Mouse (Mus musculus) liver, postnatal 0 days (tissue): ENCODE data around the gene Zfp383. TPM values are rescaled to one million over a fixed set of nuclear protein-coding genes. Genes with fewer than 3 reads are reported as not detected.
"Not testable (repeated sequence)": the region's sequence is repeated elsewhere in the genome, so short reads cannot be mapped to it uniquely, and the experiment has no call there.

Experiments
- ATAC-seq: fragments of 200-750 bp; cut with Nextera tagmentation; 2 replicates; pipeline ENCODE4 v1.8.0; 2017; ENCODE audit warnings: mild to moderate bottlenecking, moderate library complexity
- DNase-seq: peaks from one replicate; pipeline ENCODE4 v3.0.0-alpha.2; 2016
- H3K27ac ChIP-seq: fragments of 300-500 bp; sonication (generic); 2 replicates; pipeline ENCODE4 v1.5.1; 2014; ENCODE audit warnings: antibody characterized with exemption, moderate library complexity, mild to moderate bottlenecking, low read depth
- H3K27me3 ChIP-seq: fragments of 300-500 bp; sonication (generic); 2 replicates; pipeline ENCODE4 v1.6.1; 2014; ENCODE audit warnings: low read length, control low read depth, mixed read lengths; ENCODE audit not compliant: insufficient read depth
- H3K36me3 ChIP-seq: fragments of 300-500 bp; sonication (generic); replicated peaks from 2 replicates; pipeline ENCODE4 v1.6.1; 2014; ENCODE audit warnings: mild to moderate bottlenecking, control low read depth, low read length, moderate library complexity, mixed read lengths; ENCODE audit not compliant: insufficient read depth
- H3K4me1 ChIP-seq: fragments of 300-500 bp; sonication (generic); 2 replicates; pipeline ENCODE4 v1.6.1; 2014; ENCODE audit warnings: antibody characterized with exemption, mild to moderate bottlenecking, control low read depth; ENCODE audit not compliant: insufficient read depth
- H3K4me2 ChIP-seq: fragments of 300-500 bp; sonication (generic); 2 replicates; pipeline ENCODE4 v1.6.1; 2014; ENCODE audit warnings: low read depth, mild to moderate bottlenecking, low read length, moderate library complexity, mixed read lengths
- H3K4me3 ChIP-seq: fragments of 300-500 bp; sonication (generic); 2 replicates; pipeline ENCODE4 v1.5.1; 2014; ENCODE audit warnings: low read depth, low read length
- H3K9ac ChIP-seq: fragments of 300-500 bp; sonication (generic); replicated peaks from 2 replicates; pipeline ENCODE4 v1.6.1; 2014; ENCODE audit warnings: mild to moderate bottlenecking, moderate library complexity
- H3K9me3 ChIP-seq: fragments of 300-500 bp; sonication (generic); 2 replicates; pipeline ENCODE4 v1.6.1; 2016; ENCODE audit warnings: mild to moderate bottlenecking, control low read depth, low read length, mixed read lengths
- CTCF ChIP-seq: sonication (generic); IDR thresholded peaks from 2 replicates; pipeline ENCODE4 v1.5.1; 2016; ENCODE audit warnings: antibody characterized with exemption, low read depth
- EP300 ChIP-seq: IDR thresholded peaks from 2 replicates; pipeline ENCODE4 v1.6.1; 2016; ENCODE audit warnings: antibody characterized with exemption, low read depth, mild to moderate bottlenecking
- WGBS: fragments of 180-500 bp; shearing (Covaris S2); extraction: QIAGEN DNeasy Blood & Tissue Kit; methylation state at CpG from one replicate; pipeline ENCODE4 v1.1.7; 2014; ENCODE audit not compliant: insufficient replicate concordance; 5-methylcytosine and 5-hydroxymethylcytosine counted together
- polyA plus RNA-seq: library from polyadenylated mRNA; unstranded; fragments of >200 nt; fragmentation: Nextera tagmentation; extraction: Ambion mirVana; gene quantifications from 2 replicates; pipeline ENCODE4 v1.2.1, GENCODE M21; 2015

The Zfp383 gene
- 0.59 and 0.60 TPM in 2 replicates for polyA plus RNA-seq

DNA sequence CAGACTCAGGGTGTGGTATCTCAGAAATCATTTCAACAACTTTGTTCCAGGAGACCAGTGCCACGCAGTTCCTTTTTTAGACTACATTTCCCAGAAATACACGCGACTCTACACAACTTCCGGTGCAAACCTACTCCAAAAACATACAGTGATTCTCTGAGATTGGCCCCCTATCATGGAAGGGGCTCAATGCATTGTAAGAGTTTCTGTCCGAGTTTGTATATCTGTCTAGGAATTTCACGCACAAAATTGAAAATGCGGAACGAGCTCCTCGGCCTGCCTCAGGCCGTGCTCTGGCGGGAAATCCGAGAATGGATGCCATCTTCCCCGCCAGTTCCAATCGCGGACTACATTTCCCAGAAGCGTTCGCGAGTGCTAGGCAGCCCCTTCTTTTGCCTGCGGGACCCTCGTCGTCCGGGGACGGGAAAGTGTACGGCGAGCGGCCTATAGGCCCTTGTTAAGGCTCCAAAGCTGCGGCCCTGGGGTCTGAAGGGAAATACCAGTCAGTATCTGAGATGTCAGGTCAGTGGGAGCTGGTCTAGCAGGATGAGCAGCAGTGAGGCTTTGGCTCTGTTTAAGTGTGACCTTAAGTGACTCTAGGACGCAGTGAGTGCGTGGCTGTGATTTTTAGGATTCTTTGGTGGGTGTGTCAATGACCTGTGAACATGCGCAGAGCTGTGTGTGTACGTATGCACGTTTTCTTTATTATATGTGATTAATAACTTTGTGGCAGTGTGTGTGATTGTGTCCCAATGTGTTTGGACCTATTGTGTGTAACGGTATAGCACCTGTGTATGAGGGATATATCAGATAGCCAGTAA lies at the start of gene Zfp383:
Zfp383 (plus strand) TSS at position 94 of the 821 bp plus-strand sequence.
- WGBS, result 1% methylated on average over 33 of the region's 33 CpGs
- peak within 1 kb of the TSS; percentile 41 for H3K27ac ChIP-seq
- H3K36me3 ChIP-seq, result peaks cover 7% of the 10 kb centered on the region
- ATAC-seq, result peak; percentile 72
- peak within 1 kb of the TSS; percentile 60 for H3K9ac ChIP-seq
- no peaks in the 10 kb centered on the region for H3K27me3 ChIP-seq
- peak; percentile 84 for DNase-seq
- H3K4me2 ChIP-seq, result peak within 1 kb of the TSS; percentile 70
- H3K9me3 ChIP-seq, result no peaks in the 10 kb centered on the region
- TF ChIP-seq EP300 (0 out of 2 replicates have a peak, but pooled peaks have one; percentile 27), CTCF (no peak)
- H3K4me3 ChIP-seq, result peak within 1 kb of the TSS; percentile 65
- H3K4me1 ChIP-seq, result 0 out of 2 replicates have a peak, but pooled peaks cover 3% of the 10 kb centered on the region

DNA sequence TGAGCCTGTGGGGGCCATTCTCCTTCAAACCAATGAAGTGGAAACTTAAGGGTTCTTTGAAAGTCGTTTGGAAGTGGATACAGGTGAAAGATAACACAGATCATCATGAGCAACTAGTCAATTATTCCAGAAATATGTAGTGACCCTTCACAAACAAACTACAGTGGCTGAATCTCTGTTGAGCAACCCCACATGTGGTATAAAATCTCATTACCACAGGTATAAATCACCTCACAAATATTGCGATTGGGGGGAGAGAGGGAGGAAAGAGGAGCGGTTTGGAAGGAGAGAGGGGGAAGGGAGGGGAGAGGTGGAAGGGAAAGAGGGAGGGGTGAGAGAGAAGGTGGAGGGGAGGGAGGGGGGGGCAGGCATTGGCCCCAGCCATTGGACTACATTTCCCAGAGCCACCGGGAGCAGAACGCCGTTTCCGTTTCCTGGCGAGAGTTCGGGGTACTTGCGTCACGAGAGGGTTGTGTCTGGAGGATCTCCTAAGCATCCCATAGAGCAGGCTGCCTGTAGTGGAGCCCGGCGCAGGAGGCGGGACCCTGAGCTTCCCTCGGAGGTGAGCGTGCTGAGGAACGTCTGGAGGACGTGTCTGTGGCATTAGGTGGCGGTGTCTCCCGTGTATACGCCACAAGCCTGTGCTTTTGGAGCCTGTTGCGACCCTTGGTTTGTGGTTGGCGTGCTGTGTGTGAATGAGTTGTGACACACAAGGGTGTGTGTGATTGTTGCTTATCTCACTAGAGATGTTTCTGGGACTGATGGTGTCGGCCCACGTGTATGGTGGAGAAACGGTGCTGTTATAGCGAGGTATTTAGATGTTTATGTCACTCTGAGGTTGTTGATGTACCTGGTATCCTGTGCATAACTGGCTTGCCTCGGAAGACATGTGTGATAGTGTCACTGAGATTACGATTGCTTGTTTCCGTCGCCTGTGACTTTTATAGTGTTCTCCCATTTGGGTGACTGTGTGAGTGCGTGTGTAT lies 48.2 kb upstream of the Zfp383 start, which contains the start of gene Zfp420:
Zfp420 (plus strand) TSS at position 448 of the 986 bp plus-strand sequence.
- H3K4me2 ChIP-seq, result peak within 1 kb of the TSS; percentile 82
- TF ChIP-seq EP300 (no peak), CTCF (peak; percentile 28)
- no peaks in the 10 kb centered on the region for H3K27me3 ChIP-seq
- H3K9me3 ChIP-seq, result no peaks in the 10 kb centered on the region
- ATAC-seq, result peak; percentile 98
- H3K4me3 ChIP-seq, result peak within 1 kb of the TSS; percentile 65
- peak; percentile 86 for DNase-seq
- peak within 1 kb of the TSS; percentile 57; the same call in 1 of the 2 replicates for H3K9ac ChIP-seq
- H3K4me1 ChIP-seq, result peaks cover 7% of the 10 kb centered on the region; the same call in 1 of the 2 replicates
- 6% methylated on average over 32 of the region's 32 CpGs for WGBS
- no peak within 1 kb of the TSS for H3K27ac ChIP-seq
- H3K36me3 ChIP-seq, result peaks cover 3% of the 10 kb centered on the region; the same call in 1 of the 2 replicates

DNA sequence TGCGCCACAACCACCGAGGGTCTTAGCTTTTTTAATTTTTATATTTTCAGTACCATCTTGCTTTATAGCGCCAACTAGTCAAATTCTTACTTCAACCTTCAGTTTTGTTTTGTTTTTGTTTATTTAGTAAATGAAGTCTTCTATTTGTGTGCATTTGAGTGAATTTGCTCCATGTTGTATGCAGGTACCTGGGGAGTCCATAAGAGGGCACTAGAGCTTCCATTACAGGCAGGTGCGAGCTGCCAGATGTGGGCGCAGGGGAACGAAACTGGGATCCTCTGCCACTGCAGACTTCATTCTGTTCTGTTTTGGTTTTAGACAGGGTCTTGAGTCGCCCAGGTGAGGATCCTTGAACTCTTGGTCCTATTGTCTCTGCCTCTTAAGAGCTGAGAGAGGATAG lies 46.4 kb upstream of the Zfp383 start:
- H3K9ac ChIP-seq, result no peak overlapping the region
- no peak for ATAC-seq
- H3K4me3 ChIP-seq, result no peak overlapping the region
- WGBS, result 89% methylated on average over 7 of the region's 7 CpGs
- peak; percentile 34 for TF ChIP-seq CTCF
- no peak for TF ChIP-seq EP300
- no peak overlapping the region for H3K4me2 ChIP-seq
- no peaks in the 10 kb centered on the region for H3K27me3 ChIP-seq
- no peak overlapping the region for H3K27ac ChIP-seq
- H3K4me1 ChIP-seq, result peaks cover 7% of the 10 kb centered on the region; the same call in 1 of the 2 replicates
- no peak for DNase-seq
- H3K36me3 ChIP-seq, result peaks cover 3% of the 10 kb centered on the region; the same call in 1 of the 2 replicates
- no peaks in the 10 kb centered on the region for H3K9me3 ChIP-seq

DNA sequence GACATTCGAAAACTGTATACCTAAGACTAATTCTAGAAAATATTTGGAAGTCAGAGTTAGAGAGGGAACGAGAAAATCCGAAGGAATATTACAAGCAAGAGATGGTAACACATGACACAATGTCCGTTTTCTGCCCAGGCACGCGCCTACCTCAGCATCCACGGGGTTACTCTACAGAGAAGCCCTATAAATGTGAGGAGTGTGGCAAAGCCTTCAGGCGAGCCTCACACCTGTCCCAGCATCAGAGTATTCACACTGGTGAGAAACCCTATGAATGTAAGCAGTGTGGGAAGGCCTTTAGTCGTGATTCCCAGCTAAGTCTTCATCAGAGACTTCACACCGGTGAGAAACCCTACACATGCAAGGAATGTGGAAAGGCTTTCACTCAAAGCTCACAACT lies 33.8 kb upstream of the Zfp383 start:
- peaks cover 11% of the 10 kb centered on the region; the same call in 1 of the 2 replicates for H3K36me3 ChIP-seq
- ATAC-seq, result no peak
- DNase-seq, result no peak
- TF ChIP-seq CTCF (no peak), EP300 (no peak)
- no peaks in the 10 kb centered on the region for H3K27me3 ChIP-seq
- H3K4me2 ChIP-seq, result no peak overlapping the region
- H3K9me3 ChIP-seq, result peaks cover 27% of the 10 kb centered on the region
- WGBS, result 86% methylated on average over 10 of the region's 10 CpGs
- H3K4me1 ChIP-seq, result no peaks in the 10 kb centered on the region
- H3K27ac ChIP-seq, result no peak overlapping the region
- no peak overlapping the region for H3K4me3 ChIP-seq
- no peak overlapping the region for H3K9ac ChIP-seq

DNA sequence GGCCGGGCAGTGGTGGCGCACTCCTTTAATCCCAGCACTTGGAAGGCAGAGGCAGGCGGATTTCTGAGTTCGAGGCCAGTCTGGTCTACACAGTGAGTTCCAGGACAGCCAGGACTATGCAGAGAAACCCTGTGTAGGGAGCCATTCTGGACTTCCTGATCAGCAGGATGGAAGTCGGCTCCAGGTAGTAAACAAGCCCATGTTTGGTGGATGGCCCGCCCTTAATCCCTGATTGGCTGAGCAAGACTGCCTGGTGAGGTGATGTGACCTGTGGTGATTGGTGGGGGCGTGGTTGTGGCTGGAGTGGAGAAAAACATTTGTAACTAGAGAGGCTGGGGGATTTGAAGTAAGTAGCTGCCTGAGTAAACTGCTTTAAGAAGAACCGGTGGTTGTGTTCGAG lies 30.5 kb upstream of the Zfp383 start:
- H3K36me3 ChIP-seq, result peaks cover 11% of the 10 kb centered on the region; the same call in 1 of the 2 replicates
- peaks cover 24% of the 10 kb centered on the region for H3K9me3 ChIP-seq
- WGBS, result 84% methylated on average over 9 of the region's 9 CpGs
- H3K4me3 ChIP-seq, DNase-seq, ATAC-seq, H3K9ac ChIP-seq, H3K27ac ChIP-seq, H3K4me2 ChIP-seq, H3K4me1 ChIP-seq, H3K27me3 ChIP-seq: not testable (repeated sequence)

DNA sequence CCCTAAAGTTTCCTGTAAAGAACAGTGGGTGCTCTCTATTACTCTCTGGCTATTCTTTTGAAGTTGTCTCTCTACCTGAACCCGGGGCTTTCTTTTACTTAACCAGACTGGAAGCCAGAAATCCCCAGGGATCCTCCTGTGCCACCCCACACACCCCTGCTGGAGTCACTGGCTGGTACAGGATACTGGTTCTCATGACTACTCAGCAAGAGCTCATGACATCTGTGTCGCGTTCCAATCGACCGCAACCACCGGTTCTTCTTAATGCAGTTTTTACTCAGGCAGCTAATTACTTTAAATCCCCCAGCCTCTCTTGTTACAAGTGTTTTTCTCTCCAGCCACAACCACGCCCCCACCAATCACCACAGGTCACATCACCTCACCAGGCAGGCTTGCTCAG lies 28.0 kb upstream of the Zfp383 start:
- peaks cover 12% of the 10 kb centered on the region for H3K9me3 ChIP-seq
- H3K27me3 ChIP-seq, result no peaks in the 10 kb centered on the region
- no peaks in the 10 kb centered on the region for H3K4me1 ChIP-seq
- H3K4me2 ChIP-seq, result no peak overlapping the region
- TF ChIP-seq EP300 (no peak), CTCF (no peak)
- H3K9ac ChIP-seq, result no peak overlapping the region
- no peak overlapping the region for H3K27ac ChIP-seq
- no peak for ATAC-seq
- no peak for DNase-seq
- H3K4me3 ChIP-seq, result no peak overlapping the region
- 84% methylated on average over 7 of the region's 7 CpGs for WGBS
- peaks cover 5% of the 10 kb centered on the region; the same call in 1 of the 2 replicates for H3K36me3 ChIP-seq
